Mouse (Mus musculus) hindbrain, embryonic 13.5 days (tissue): ENCODE results near the gene Slc29a2. TPM values are rescaled to one million over a fixed set of nuclear protein-coding genes. Genes with fewer than 3 reads are reported as not detected.

ENCODE experiments used
- ATAC-seq: fragments of 200-750 bp; cut with Nextera tagmentation; 2 replicates; pipeline ENCODE4 v1.8.0; 2017; ENCODE audit warnings: moderate TSS enrichment; ENCODE audit not compliant: low FRiP score
- H3K27ac ChIP-seq: fragments of 300-500 bp; sonication (generic); 2 replicates; pipeline ENCODE4 v1.5.1; 2015; ENCODE audit warnings: inconsistent platforms, mild to moderate bottlenecking, moderate library complexity
- H3K27me3 ChIP-seq: fragments of 300-500 bp; sonication (generic); 2 replicates; pipeline ENCODE4 v1.6.1; 2015; ENCODE audit warnings: mild to moderate bottlenecking, inconsistent platforms
- H3K36me3 ChIP-seq: fragments of 300-500 bp; sonication (generic); 2 replicates; pipeline ENCODE4 v1.6.1; 2015; ENCODE audit warnings: mild to moderate bottlenecking, inconsistent platforms
- H3K4me1 ChIP-seq: fragments of 300-500 bp; sonication (generic); replicated peaks from 2 replicates; pipeline ENCODE4 v1.6.1; 2015; ENCODE audit warnings: inconsistent platforms
- H3K4me2 ChIP-seq: fragments of 300-500 bp; sonication (generic); 2 replicates; pipeline ENCODE4 v1.6.1; 2015; ENCODE audit warnings: inconsistent platforms, mild to moderate bottlenecking, moderate library complexity
- H3K4me3 ChIP-seq: fragments of 300-500 bp; sonication (generic); 2 replicates; pipeline ENCODE4 v1.5.1; 2015; ENCODE audit warnings: mild to moderate bottlenecking, inconsistent platforms
- H3K9ac ChIP-seq: fragments of 300-500 bp; sonication (generic); 2 replicates; pipeline ENCODE4 v1.6.1; 2015; ENCODE audit warnings: mild to moderate bottlenecking, inconsistent platforms
- H3K9me3 ChIP-seq: fragments of 300-500 bp; sonication (generic); 2 replicates; pipeline ENCODE4 v1.6.1; 2016; ENCODE audit warnings: inconsistent platforms
- WGBS: fragments of 180-500 bp; shearing (Covaris S2); methylation state at CpG from one replicate; pipeline ENCODE4 v1.1.7; 2015; 5-methylcytosine and 5-hydroxymethylcytosine counted together
- polyA plus RNA-seq: library from polyadenylated mRNA; unstranded; fragments of >200 nt; fragmentation: Nextera tagmentation; extraction: Ambion mirVana; gene quantifications from 2 replicates; pipeline ENCODE4 v1.2.1, GENCODE M21; 2015

Slc29a2 gene
- polyA plus RNA-seq, 1 experiment from 2014 or later, result 11.3 TPM

DNA sequence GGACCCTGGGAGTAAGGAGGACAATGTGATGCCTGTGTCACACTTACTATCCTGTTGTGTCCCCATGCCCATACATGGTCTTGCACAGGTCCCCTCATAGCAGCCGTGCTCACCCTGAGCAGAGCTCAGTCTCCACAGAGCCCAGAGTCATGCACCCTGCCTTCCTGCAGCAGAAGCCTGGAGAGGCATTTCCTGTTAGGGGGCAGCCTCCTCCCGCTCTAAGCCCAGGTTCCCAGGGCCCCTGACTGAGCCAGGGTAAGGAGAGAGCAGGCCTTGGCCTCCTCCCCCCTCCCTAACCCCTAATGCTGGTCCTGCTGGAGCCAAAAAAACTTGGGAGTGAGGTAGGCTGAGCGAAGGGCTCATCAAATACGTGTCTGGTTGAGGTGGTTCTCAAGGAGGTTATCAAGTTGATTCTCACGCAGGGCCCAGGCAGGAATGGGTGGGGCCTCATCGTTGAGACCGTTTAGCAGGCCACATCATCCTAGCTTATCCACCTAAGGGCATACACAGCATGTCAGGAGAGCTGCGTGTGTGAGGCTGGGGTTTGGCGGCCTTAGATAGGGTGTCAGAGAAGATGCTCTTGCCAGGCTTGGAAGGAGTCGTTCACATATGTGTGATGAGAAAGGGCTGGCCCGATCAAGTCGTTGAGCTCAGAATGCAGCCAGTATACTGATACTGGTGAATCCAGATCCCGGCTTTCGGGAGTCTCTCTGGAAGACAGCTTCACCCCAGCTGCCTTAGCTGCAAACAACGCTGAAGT lies 43.6 kb downstream of the Slc29a2 start:
- Histone ChIP-seq H3K27me3 (peaks cover 61% of the 10 kb centered on the region), H3K36me3 (no peaks in the 10 kb centered on the region), H3K27ac (peak overlapping the region; percentile 45; the same call in 1 of the 2 replicates), H3K4me2 (peak overlapping the region; percentile 76), H3K9me3 (no peaks in the 10 kb centered on the region), H3K4me1 (peaks cover 45% of the 10 kb centered on the region), H3K4me3 (peak overlapping the region; percentile 45), H3K9ac (peak overlapping the region; percentile 79)
- ATAC-seq, result no peak
- WGBS, result 15% methylated on average over 15 of the region's 15 CpGs

DNA sequence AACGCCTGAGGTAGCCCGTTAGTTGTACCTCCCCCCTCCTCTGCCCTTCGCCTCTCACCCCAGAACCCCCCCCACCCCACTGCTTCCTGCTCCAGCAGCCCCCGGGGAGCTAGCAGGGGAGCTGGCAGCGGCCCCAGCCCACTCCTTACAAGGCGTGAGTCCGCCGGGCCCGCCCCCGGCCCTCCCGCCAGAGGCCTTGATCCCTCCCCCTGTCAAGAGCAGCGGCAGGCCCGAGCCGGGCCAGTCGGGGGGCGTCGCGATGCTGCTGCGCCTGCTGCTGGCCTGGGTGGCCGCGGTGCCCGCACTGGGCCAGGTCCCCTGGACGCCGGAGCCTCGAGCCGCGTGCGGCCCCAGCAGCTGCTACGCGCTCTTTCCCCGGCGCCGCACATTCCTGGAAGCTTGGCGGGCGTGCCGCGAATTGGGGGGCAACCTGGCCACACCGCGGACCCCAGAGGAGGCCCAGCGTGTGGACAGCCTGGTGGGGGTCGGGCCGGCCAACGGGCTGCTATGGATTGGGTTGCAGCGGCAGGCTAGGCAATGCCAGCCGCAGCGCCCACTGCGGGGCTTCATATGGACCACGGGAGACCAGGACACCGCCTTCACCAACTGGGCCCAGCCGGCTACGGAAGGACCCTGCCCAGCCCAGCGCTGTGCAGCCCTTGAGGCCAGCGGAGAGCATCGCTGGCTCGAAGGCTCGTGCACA lies 44.4 kb downstream of the Slc29a2 start, which contains the start of gene Cd248:
Gene Cd248 (plus strand): TSS at position 212 of the 703 bp plus-strand sequence.
- Histone ChIP-seq H3K9ac (peak within 1 kb of the TSS; percentile 79), H3K9me3 (no peaks in the 10 kb centered on the region), H3K4me3 (peak within 1 kb of the TSS; percentile 45), H3K4me1 (peaks cover 52% of the 10 kb centered on the region), H3K27me3 (peaks cover 61% of the 10 kb centered on the region), H3K36me3 (no peaks in the 10 kb centered on the region), H3K27ac (peak within 1 kb of the TSS; percentile 45; the same call in 1 of the 2 replicates), H3K4me2 (peak within 1 kb of the TSS; percentile 76)
- whole genome bisulfite sequencing, result under 1% methylated on average over 47 of the region's 56 CpGs
- no peak for ATAC-seq

DNA sequence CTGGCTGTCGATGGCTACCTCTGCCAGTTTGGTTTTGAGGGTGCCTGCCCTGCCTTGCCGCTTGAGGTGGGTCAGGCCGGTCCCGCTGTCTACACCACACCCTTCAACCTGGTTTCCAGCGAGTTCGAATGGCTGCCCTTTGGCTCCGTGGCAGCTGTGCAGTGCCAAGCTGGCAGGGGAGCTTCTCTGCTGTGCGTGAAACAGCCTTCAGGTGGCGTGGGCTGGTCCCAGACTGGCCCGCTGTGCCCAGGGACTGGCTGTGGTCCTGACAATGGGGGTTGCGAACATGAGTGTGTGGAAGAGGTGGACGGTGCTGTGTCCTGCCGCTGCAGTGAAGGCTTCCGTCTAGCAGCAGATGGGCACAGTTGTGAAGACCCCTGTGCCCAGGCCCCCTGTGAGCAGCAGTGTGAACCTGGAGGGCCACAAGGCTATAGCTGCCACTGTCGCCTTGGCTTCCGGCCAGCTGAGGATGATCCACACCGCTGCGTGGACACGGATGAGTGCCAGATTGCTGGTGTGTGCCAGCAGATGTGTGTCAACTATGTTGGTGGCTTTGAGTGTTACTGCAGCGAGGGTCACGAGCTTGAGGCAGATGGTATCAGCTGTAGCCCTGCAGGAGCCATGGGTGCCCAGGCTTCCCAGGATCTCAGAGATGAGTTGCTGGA lies 45.0 kb downstream of the Slc29a2 start:
- H3K9ac ChIP-seq, result peak overlapping the region; percentile 79
- peaks cover 65% of the 10 kb centered on the region for H3K27me3 ChIP-seq
- H3K27ac ChIP-seq, result 0 out of 2 replicates have a peak overlapping the region, but pooled peaks have one; percentile 1
- 34% methylated on average over 21 of the region's 21 CpGs for WGBS
- H3K9me3 ChIP-seq, result no peaks in the 10 kb centered on the region
- peak overlapping the region; percentile 76 for H3K4me2 ChIP-seq
- no peaks in the 10 kb centered on the region for H3K36me3 ChIP-seq
- peak overlapping the region; percentile 45 for H3K4me3 ChIP-seq
- H3K4me1 ChIP-seq, result peaks cover 52% of the 10 kb centered on the region
- no peak for ATAC-seq

DNA sequence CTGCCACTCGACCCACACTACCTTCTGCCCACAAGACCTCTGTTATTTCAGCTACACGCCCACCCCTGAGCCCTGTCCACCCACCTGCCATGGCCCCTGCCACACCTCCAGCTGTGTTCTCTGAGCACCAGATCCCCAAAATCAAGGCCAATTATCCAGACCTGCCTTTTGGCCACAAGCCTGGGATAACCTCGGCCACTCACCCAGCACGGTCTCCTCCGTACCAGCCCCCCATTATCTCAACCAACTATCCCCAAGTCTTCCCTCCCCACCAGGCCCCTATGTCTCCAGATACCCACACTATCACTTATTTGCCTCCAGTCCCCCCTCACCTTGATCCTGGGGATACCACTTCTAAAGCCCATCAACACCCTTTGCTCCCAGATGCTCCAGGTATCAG lies 45.8 kb downstream of the Slc29a2 start:
- peak overlapping the region; percentile 76 for H3K4me2 ChIP-seq
- no peaks in the 10 kb centered on the region for H3K9me3 ChIP-seq
- peaks cover 73% of the 10 kb centered on the region for H3K27me3 ChIP-seq
- no peaks in the 10 kb centered on the region for H3K36me3 ChIP-seq
- H3K27ac ChIP-seq, result no peak overlapping the region
- WGBS, result 91% methylated on average over 5 of the region's 5 CpGs
- peaks cover 52% of the 10 kb centered on the region for H3K4me1 ChIP-seq
- peak overlapping the region; percentile 45; the same call in 1 of the 2 replicates for H3K4me3 ChIP-seq
- H3K9ac ChIP-seq, result 0 out of 2 replicates have a peak overlapping the region, but pooled peaks have one; percentile 29
- ATAC-seq, result no peak

DNA sequence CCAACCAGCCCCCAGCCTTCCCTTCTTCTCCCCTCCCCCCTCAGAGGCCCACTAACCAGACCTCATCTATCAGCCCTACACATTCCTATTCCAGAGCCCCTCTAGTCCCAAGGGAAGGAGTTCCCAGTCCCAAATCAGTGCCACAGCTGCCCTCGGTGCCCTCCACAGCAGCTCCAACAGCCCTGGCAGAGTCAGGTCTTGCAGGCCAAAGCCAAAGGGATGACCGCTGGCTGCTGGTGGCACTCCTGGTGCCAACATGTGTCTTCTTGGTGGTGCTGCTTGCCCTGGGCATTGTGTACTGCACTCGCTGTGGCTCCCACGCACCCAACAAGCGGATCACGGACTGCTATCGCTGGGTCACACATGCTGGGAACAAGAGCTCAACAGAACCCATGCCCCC lies 46.3 kb downstream of the Slc29a2 start:
- H3K27me3 ChIP-seq, result peaks cover 74% of the 10 kb centered on the region
- H3K9ac ChIP-seq, result 0 out of 2 replicates have a peak overlapping the region, but pooled peaks have one; percentile 29
- H3K4me3 ChIP-seq, result peak overlapping the region; percentile 45
- no peaks in the 10 kb centered on the region for H3K9me3 ChIP-seq
- 79% methylated on average over 7 of the region's 7 CpGs for WGBS
- ATAC-seq, result no peak
- peaks cover 52% of the 10 kb centered on the region for H3K4me1 ChIP-seq
- H3K27ac ChIP-seq, result no peak overlapping the region
- H3K4me2 ChIP-seq, result peak overlapping the region; percentile 76
- no peaks in the 10 kb centered on the region for H3K36me3 ChIP-seq

DNA sequence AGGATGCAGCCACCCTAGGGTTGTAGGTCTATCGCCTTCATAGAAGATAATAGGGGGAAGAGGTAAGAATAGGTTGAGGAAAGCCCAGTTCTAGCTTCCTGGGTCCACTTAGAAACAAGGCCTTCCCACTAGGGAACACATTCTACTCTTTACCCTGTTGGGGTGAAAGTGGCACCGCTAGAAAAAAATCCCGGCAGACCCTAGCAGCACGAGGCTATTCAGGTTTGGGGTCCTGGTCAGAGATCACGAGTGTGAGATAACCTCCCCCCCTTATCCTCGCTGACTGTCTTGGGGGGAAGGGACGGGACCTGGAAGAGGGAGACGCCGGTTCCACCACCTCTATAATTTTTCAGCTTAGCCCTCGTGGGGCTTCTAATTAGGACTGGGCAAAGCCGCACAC lies 47.4 kb downstream of the Slc29a2 start:
- Histone ChIP-seq H3K9me3 (no peaks in the 10 kb centered on the region), H3K27ac (peak overlapping the region; percentile 79), H3K27me3 (peaks cover 70% of the 10 kb centered on the region), H3K4me2 (peak overlapping the region; percentile 76), H3K4me1 (peaks cover 52% of the 10 kb centered on the region), H3K4me3 (peak overlapping the region; percentile 45), H3K9ac (peak overlapping the region; percentile 71), H3K36me3 (no peaks in the 10 kb centered on the region)
- ATAC-seq, result 0 out of 2 replicates have a peak, but pooled peaks have one; percentile 6
- 6% methylated on average over 11 of the region's 11 CpGs for WGBS

DNA sequence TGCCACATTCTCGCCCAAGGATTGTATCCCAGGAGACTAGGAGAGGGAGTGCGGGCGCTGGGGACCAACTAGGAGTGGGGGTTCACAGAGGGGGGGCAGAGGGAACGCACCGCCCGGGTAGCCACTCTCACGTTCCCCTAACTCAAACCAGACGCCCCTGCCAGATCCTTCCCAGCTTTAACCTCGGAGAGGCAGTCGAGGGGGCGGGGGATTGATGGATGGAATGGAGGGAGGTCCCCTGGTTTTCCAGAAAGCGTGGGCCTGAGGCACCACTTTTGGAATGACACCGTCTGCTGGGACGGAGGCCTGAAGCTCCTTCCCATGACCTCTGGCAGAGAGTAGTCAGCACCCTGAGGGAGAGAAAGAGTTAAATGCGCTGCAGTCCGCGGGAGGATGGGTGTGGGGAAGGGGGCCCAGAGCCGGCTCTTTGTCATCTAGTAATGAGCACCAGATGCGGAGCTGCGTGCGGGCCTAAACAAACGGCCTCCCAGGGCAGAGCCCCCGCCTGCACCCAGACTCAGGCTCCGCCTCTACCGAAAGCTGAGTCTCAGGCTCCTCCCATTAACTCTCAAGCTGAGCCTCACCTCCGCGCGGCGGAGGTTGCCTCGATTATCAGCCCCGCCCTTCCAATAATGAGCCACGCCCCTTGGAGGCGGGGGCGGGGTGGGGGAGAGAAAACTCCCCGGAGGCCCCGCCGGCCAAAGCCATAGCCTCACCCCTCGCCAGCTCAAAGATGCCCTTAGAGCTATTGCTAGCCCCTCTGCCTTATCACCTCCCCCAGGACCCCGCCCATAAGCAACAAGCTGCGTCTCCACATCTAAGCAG lies 48.1 kb downstream of the Slc29a2 start:
- ATAC-seq, result peak; percentile 77
- WGBS, result under 1% methylated on average over 39 of the region's 40 CpGs
- Histone ChIP-seq H3K27ac (peak overlapping the region; percentile 79), H3K27me3 (peaks cover 68% of the 10 kb centered on the region), H3K9me3 (no peaks in the 10 kb centered on the region), H3K4me3 (peak overlapping the region; percentile 45), H3K4me2 (peak overlapping the region; percentile 76), H3K9ac (peak overlapping the region; percentile 71), H3K4me1 (peaks cover 52% of the 10 kb centered on the region), H3K36me3 (no peaks in the 10 kb centered on the region)

DNA sequence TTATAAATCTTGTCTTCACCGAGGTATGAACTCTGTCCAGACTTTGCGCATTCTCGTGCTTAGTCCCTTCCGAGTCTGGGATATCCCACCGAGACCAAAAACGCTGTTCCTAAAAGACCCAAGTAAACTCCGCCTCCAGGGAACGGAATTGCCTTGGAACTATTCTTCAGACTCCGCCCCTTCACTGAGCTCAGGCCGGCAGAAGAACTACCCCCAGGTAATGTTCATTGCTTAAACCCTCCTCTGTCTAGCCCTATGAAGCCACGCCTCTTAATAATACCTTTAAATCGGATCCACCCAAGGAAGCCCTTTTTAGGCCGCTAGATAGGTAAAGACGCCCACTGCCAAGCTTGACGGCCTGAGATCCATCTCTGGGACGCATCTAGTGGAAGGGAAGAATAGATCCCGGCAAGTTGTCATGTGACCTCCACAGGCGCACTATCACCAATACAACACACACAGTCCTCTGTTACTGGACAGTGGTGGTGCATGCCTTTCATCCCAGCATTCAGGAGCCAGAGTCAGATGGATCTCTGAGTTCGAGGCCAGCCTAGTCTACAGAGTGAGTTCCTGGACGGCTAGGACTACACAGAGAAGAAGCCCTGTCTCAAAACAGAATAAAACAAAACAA lies 48.8 kb downstream of the Slc29a2 start:
- H3K9ac ChIP-seq, result peak overlapping the region; percentile 71; the same call in 1 of the 2 replicates
- no peak overlapping the region for H3K27ac ChIP-seq
- ATAC-seq, result no peak
- peaks cover 45% of the 10 kb centered on the region for H3K4me1 ChIP-seq
- H3K9me3 ChIP-seq, result no peaks in the 10 kb centered on the region
- H3K36me3 ChIP-seq, result no peaks in the 10 kb centered on the region
- peak overlapping the region; percentile 45 for H3K4me3 ChIP-seq
- peak overlapping the region; percentile 76 for H3K4me2 ChIP-seq
- H3K27me3 ChIP-seq, result peaks cover 61% of the 10 kb centered on the region
- WGBS, result 5% methylated on average over 20 of the region's 20 CpGs

DNA sequence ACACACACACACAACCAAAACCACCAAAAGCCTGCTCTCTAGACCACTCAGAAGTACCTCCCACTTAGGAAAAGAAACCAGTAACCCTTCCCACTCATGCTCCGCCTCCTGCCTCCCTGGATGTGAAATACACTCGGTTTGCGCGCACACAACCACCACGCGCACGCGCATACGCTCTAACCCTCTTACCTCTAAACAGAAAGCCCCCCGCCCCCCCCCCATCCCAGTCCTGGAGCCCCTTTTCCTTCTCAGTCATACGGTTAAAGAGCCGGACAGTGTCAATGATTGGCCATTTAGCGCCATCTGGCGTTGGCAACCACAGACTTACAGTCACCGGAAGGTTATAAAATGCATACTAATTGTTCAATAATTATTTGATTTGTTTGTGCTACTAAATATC lies 49.4 kb downstream of the Slc29a2 start:
- Histone ChIP-seq H3K4me1 (peaks cover 40% of the 10 kb centered on the region), H3K4me2 (peak overlapping the region; percentile 76), H3K9ac (no peak overlapping the region), H3K4me3 (peak overlapping the region; percentile 7; the same call in 1 of the 2 replicates), H3K9me3 (no peaks in the 10 kb centered on the region), H3K36me3 (no peaks in the 10 kb centered on the region), H3K27me3 (peaks cover 56% of the 10 kb centered on the region), H3K27ac (no peak overlapping the region)
- 2% methylated on average over 15 of the region's 15 CpGs for WGBS
- ATAC-seq, result no peak

DNA sequence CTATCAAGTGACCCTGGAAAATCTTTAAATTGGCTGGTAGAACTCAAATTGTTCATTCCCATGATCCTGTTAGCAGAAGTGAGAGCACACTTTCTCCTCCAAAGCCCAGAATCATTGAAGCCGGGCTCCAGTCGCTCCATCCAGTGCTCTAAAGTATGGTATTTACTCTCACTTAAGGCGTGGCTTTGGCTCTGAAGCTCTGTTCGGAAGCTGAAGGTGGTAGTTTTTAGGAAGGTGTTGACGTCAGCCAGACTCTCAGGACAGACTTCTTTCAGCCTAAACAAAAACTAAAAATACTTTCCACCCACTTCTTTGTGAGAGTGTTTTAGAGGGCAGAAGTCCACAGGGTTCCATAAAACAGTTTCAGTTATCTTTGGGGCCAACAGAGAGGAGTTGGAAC lies 49.9 kb downstream of the Slc29a2 start:
- 47% methylated on average over 5 of the region's 5 CpGs for WGBS
- H3K27ac ChIP-seq, result no peak overlapping the region
- H3K27me3 ChIP-seq, result peaks cover 55% of the 10 kb centered on the region
- peaks cover 35% of the 10 kb centered on the region for H3K4me1 ChIP-seq
- no peaks in the 10 kb centered on the region for H3K36me3 ChIP-seq
- no peak for ATAC-seq
- H3K9ac ChIP-seq, result no peak overlapping the region
- H3K4me2 ChIP-seq, result no peak overlapping the region
- H3K9me3 ChIP-seq, result no peaks in the 10 kb centered on the region
- no peak overlapping the region for H3K4me3 ChIP-seq

DNA sequence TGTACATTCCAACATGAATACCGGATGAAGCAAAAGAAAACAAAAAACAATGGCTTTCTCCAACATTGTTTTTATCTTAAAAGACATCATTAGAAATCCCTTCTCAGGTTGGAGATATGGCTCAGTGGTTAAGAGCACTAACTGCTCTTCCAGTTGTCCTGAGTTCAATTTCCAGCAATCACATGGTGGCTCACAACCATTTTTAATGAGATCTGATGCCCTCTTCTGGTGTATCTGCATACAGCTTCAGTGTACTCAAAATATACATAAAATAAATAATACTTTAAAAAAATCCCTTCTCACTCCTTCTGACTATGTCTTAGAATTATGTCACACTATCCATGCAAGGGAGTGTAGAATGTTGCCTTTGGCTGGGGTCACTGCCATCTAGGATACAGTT lies 55.6 kb downstream of the Slc29a2 start:
- 91% methylated on average over 1 of the region's 1 CpGs for WGBS
- Histone ChIP-seq H3K9ac (no peak overlapping the region), H3K27me3 (peaks cover 71% of the 10 kb centered on the region)

More for the DNA sequence above, 55.6 kb downstream of the Slc29a2 start:
- H3K4me2 ChIP-seq, result no peak overlapping the region
- ATAC-seq, result no peak
- no peak overlapping the region for H3K27ac ChIP-seq
- H3K36me3 ChIP-seq, result no peaks in the 10 kb centered on the region; the same call in 1 of the 2 replicates
- H3K9me3 ChIP-seq, result no peaks in the 10 kb centered on the region
- no peak overlapping the region for H3K4me3 ChIP-seq
- no peaks in the 10 kb centered on the region for H3K4me1 ChIP-seq
